Mouse (Mus musculus) forebrain, embryonic 12.5 days (tissue): ENCODE data around the gene Bola3. TPM values are rescaled to one million over a fixed set of nuclear protein-coding genes. Genes with fewer than 3 reads are reported as not detected.
A peak's percentile ranks its signal among the peaks of the same experiment; 100 is the strongest.

Experiments
- ATAC-seq: fragments of 200-750 bp; cut with Nextera tagmentation; 2 replicates; pipeline ENCODE4 v1.8.0; 2017; ENCODE audit warnings: moderate TSS enrichment; ENCODE audit not compliant: low FRiP score
- H3K27ac ChIP-seq: fragments of 300-500 bp; sonication (generic); 2 replicates; pipeline ENCODE4 v1.5.1; 2016; ENCODE audit warnings: mild to moderate bottlenecking
- H3K27me3 ChIP-seq: fragments of 300-500 bp; sonication (generic); 2 replicates; pipeline ENCODE4 v1.6.1; 2016; ENCODE audit warnings: mild to moderate bottlenecking
- H3K36me3 ChIP-seq: fragments of 300-500 bp; sonication (generic); replicated peaks from 2 replicates; pipeline ENCODE4 v1.6.1; 2016; ENCODE audit warnings: mild to moderate bottlenecking
- H3K4me1 ChIP-seq: fragments of 300-500 bp; sonication (generic); 2 replicates; pipeline ENCODE4 v1.6.1; 2016
- H3K4me2 ChIP-seq: fragments of 300-500 bp; sonication (generic); 2 replicates; pipeline ENCODE4 v1.6.1; 2016; ENCODE audit warnings: mild to moderate bottlenecking, moderate library complexity
- H3K4me3 ChIP-seq: fragments of 300-500 bp; sonication (generic); replicated peaks from 2 replicates; pipeline ENCODE4 v1.5.1; 2016; ENCODE audit warnings: mild to moderate bottlenecking
- H3K9ac ChIP-seq: fragments of 300-500 bp; sonication (generic); 2 replicates; pipeline ENCODE4 v1.6.1; 2016; ENCODE audit warnings: mild to moderate bottlenecking
- H3K9me3 ChIP-seq: fragments of 300-500 bp; sonication (generic); 2 replicates; pipeline ENCODE4 v1.6.1; 2016
- WGBS: fragments of 180-500 bp; shearing (Covaris S2); methylation state at CpG from one replicate; pipeline ENCODE4 v1.1.7; 2016; 5-methylcytosine and 5-hydroxymethylcytosine counted together
- polyA plus RNA-seq: library from polyadenylated mRNA; unstranded; fragments of >200 nt; fragmentation: Nextera tagmentation; extraction: Ambion mirVana; gene quantifications from 2 replicates; pipeline ENCODE4 v1.2.1, GENCODE M21; 2016

Bola3 gene
- polyA plus RNA-seq, 1 experiment from 2014 or later: 106 TPM

- Histone ChIP-seq H3K4me3 (no peak overlapping the region), H3K4me1 (peaks cover 16% of the 10 kb centered on the region), H3K27ac (no peak overlapping the region), H3K36me3 (peaks cover 26% of the 10 kb centered on the region), H3K9ac (no peak overlapping the region), H3K4me2 (no peak overlapping the region), H3K27me3 (no peaks in the 10 kb centered on the region), H3K9me3 (no peaks in the 10 kb centered on the region)
- 90% methylated on average over 16 of the region's 16 CpGs for WGBS
- no peak for ATAC-seq
Observed at GRCm38 (mm10) chr6:83350851-83351405, 2.0 kb downstream of the Bola3 start.

GRCm38 (mm10) chr6:83351490-83352160 is 2.7 kb downstream of the Bola3 start:
- ATAC-seq: no peak
- Histone ChIP-seq H3K9me3 (no peaks in the 10 kb centered on the region), H3K27me3 (no peaks in the 10 kb centered on the region), H3K27ac (no peak overlapping the region), H3K4me1 (peaks cover 16% of the 10 kb centered on the region), H3K9ac (0 out of 2 replicates have a peak overlapping the region, but pooled peaks have one; percentile 13), H3K4me3 (no peak overlapping the region), H3K36me3 (peaks cover 26% of the 10 kb centered on the region), H3K4me2 (no peak overlapping the region)
- WGBS: 83% methylated on average over 7 of the region's 7 CpGs

GRCm38 (mm10) chr6:83352666-83353410 is 3.9 kb downstream of the Bola3 start:
- no peak for ATAC-seq
- H3K4me1 ChIP-seq: peaks cover 16% of the 10 kb centered on the region
- H3K9me3 ChIP-seq: no peaks in the 10 kb centered on the region
- H3K9ac ChIP-seq: no peak overlapping the region
- H3K4me3 ChIP-seq: no peak overlapping the region
- no peak overlapping the region for H3K27ac ChIP-seq
- peaks cover 30% of the 10 kb centered on the region for H3K36me3 ChIP-seq
- 93% methylated on average over 24 of the region's 24 CpGs for WGBS
- no peaks in the 10 kb centered on the region for H3K27me3 ChIP-seq
- no peak overlapping the region for H3K4me2 ChIP-seq

GRCm38 (mm10) chr6:83354856-83355781 is 6.2 kb downstream of the Bola3 start:
- no peaks in the 10 kb centered on the region for H3K27me3 ChIP-seq
- H3K9me3 ChIP-seq: no peaks in the 10 kb centered on the region
- WGBS: 86% methylated on average over 9 of the region's 9 CpGs
- H3K9ac ChIP-seq: no peak overlapping the region
- ATAC-seq: no peak
- H3K4me3 ChIP-seq: no peak overlapping the region
- H3K4me1 ChIP-seq: peaks cover 7% of the 10 kb centered on the region
- H3K36me3 ChIP-seq: peaks cover 50% of the 10 kb centered on the region
- no peak overlapping the region for H3K4me2 ChIP-seq
- H3K27ac ChIP-seq: no peak overlapping the region

GRCm38 (mm10) chr6:83356569-83357138 is 7.7 kb downstream of the Bola3 start:
- Histone ChIP-seq H3K9ac (no peak overlapping the region), H3K4me1 (no peaks in the 10 kb centered on the region), H3K4me2 (no peak overlapping the region), H3K4me3 (no peak overlapping the region), H3K27ac (no peak overlapping the region), H3K27me3 (no peaks in the 10 kb centered on the region), H3K36me3 (peaks cover 59% of the 10 kb centered on the region), H3K9me3 (no peaks in the 10 kb centered on the region)
- peak; percentile 62 for ATAC-seq
- 26% methylated on average over 7 of the region's 7 CpGs for WGBS

- 90% methylated on average over 10 of the region's 10 CpGs for WGBS
- Histone ChIP-seq H3K9ac (no peak overlapping the region), H3K4me3 (no peak overlapping the region), H3K9me3 (no peaks in the 10 kb centered on the region), H3K4me1 (no peaks in the 10 kb centered on the region), H3K4me2 (no peak overlapping the region), H3K27ac (no peak overlapping the region), H3K36me3 (peaks cover 63% of the 10 kb centered on the region), H3K27me3 (no peaks in the 10 kb centered on the region)
- ATAC-seq: no peak
Observed at GRCm38 (mm10) chr6:83357436-83357835, 8.5 kb downstream of the Bola3 start.

GRCm38 (mm10) chr6:83361523-83362248 is 12.7 kb downstream of the Bola3 start:
- no peak for ATAC-seq
- WGBS: 84% methylated on average over 11 of the region's 11 CpGs
- Histone ChIP-seq H3K4me3 (no peak overlapping the region), H3K4me1 (no peaks in the 10 kb centered on the region), H3K27me3 (no peaks in the 10 kb centered on the region), H3K27ac (no peak overlapping the region), H3K9me3 (no peaks in the 10 kb centered on the region), H3K4me2 (no peak overlapping the region), H3K36me3 (peaks cover 55% of the 10 kb centered on the region), H3K9ac (no peak overlapping the region)

- peaks cover 63% of the 10 kb centered on the region for H3K36me3 ChIP-seq
- H3K4me1 ChIP-seq: no peaks in the 10 kb centered on the region
- H3K4me2 ChIP-seq: no peak overlapping the region
- H3K9ac ChIP-seq: no peak overlapping the region
- 92% methylated on average over 12 of the region's 12 CpGs for WGBS
- no peak for ATAC-seq
- no peaks in the 10 kb centered on the region for H3K9me3 ChIP-seq
- H3K27me3 ChIP-seq: no peaks in the 10 kb centered on the region
- H3K27ac ChIP-seq: no peak overlapping the region
- H3K4me3 ChIP-seq: no peak overlapping the region
Observed at GRCm38 (mm10) chr6:83363075-83363474, 14.1 kb downstream of the Bola3 start.

GRCm38 (mm10) chr6:83370316-83370965 is 21.5 kb downstream of the Bola3 start:
- WGBS: 93% methylated on average over 21 of the region's 21 CpGs
- no peak overlapping the region for H3K4me3 ChIP-seq
- H3K36me3 ChIP-seq: peaks cover 91% of the 10 kb centered on the region
- no peak overlapping the region for H3K27ac ChIP-seq
- H3K4me1 ChIP-seq: no peaks in the 10 kb centered on the region
- ATAC-seq: no peak
- H3K27me3 ChIP-seq: no peaks in the 10 kb centered on the region
- H3K9ac ChIP-seq: no peak overlapping the region
- no peak overlapping the region for H3K4me2 ChIP-seq
- H3K9me3 ChIP-seq: no peaks in the 10 kb centered on the region

GRCm38 (mm10) chr6:83371350-83371749 is 22.4 kb downstream of the Bola3 start:
- Histone ChIP-seq H3K4me3 (no peak overlapping the region), H3K27me3 (no peaks in the 10 kb centered on the region), H3K9me3 (no peaks in the 10 kb centered on the region), H3K4me1 (no peaks in the 10 kb centered on the region), H3K9ac (no peak overlapping the region), H3K36me3 (peaks cover 97% of the 10 kb centered on the region), H3K4me2 (no peak overlapping the region), H3K27ac (no peak overlapping the region)
- no peak for ATAC-seq
- WGBS: 86% methylated on average over 3 of the region's 3 CpGs

- Histone ChIP-seq H3K27me3 (no peaks in the 10 kb centered on the region), H3K36me3 (peaks cover 99% of the 10 kb centered on the region), H3K4me1 (no peaks in the 10 kb centered on the region), H3K4me3 (no peak overlapping the region), H3K9me3 (no peaks in the 10 kb centered on the region), H3K27ac (no peak overlapping the region), H3K4me2 (no peak overlapping the region), H3K9ac (no peak overlapping the region)
- 83% methylated on average over 9 of the region's 9 CpGs for WGBS
- ATAC-seq: no peak
Observed at GRCm38 (mm10) chr6:83373704-83374300, 24.9 kb downstream of the Bola3 start.
